Mouse (Mus musculus): Measurements from ENCODE around the gene Rab21. TPM values are rescaled to one million over a fixed set of nuclear protein-coding genes. Genes with fewer than 3 reads are reported as not detected.

Gene Rab21
- total RNA-seq, 2 experiments from 2014 or later = 15.8 to 25.2 TPM

DNA sequence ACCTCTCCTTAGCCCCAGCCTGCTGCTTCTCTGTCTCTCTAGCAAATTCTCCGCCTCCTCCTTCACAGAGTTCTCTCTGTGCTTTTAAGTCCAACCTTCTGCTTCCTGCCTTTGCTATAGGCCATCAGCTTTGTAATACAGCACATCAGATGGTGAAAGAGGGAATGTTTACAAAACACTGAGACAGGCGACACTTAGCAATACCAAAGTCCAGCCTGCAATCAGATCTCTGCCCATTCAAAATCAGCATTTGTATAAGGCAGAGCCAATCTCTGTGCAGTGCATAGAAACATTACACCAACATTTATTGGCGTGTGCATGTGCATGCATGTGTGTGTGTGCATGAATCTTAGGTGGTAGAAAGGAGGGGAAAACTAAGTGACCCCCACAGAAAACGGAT is 77.5 kb downstream of the Rab21 start:
- no peak for ATAC-seq (replicated peaks; ENCODE audit: low FRiP score, poor library complexity, severe bottlenecking)

Other genes with a start within 250 kb of the Rab21 start
- gene Tph2, start 130.6 kb downstream of the Rab21 start, total RNA-seq (2015; ENCODE audit: low replicate concordance) = not detected in 2 replicates
- not detected in 2 replicates for gene Tph2, start 130.6 kb downstream of the Rab21 start, total RNA-seq (2017; ENCODE audit: low replicate concordance)
- gene Tbc1d15, start 64.1 kb downstream of the Rab21 start, total RNA-seq (2015; ENCODE audit: low replicate concordance) = 38.1 and 41.4 TPM in 2 replicates
- 38.0 and 49.1 TPM in 2 replicates for gene Tbc1d15, start 64.1 kb downstream of the Rab21 start, total RNA-seq (2017; ENCODE audit: low replicate concordance)
- 12.6 and 18.0 TPM in 2 replicates for gene Tmem19, start 46.9 kb upstream of the Rab21 start, total RNA-seq (2015; ENCODE audit: low replicate concordance)
- gene Tmem19, start 46.9 kb upstream of the Rab21 start, total RNA-seq (2017; ENCODE audit: low replicate concordance) = 6.8 and 27.8 TPM in 2 replicates
- 8.0 and 12.3 TPM in 2 replicates for gene Thap2, start 68.8 kb upstream of the Rab21 start, total RNA-seq (2015; ENCODE audit: low replicate concordance)
- 5.9 and 11.4 TPM in 2 replicates for gene Thap2, start 68.8 kb upstream of the Rab21 start, total RNA-seq (2017; ENCODE audit: low replicate concordance)
- 115 and 122 TPM in 2 replicates for gene Zfc3h1, start 69.4 kb upstream of the Rab21 start, total RNA-seq (2015; ENCODE audit: low replicate concordance)
- gene Zfc3h1, start 69.4 kb upstream of the Rab21 start, total RNA-seq (2017; ENCODE audit: low replicate concordance) = 69.8 and 72.4 TPM in 2 replicates